Mouse (Mus musculus): ENCODE data around the gene Crtc3. TPM values are rescaled to one million over a fixed set of nuclear protein-coding genes. Genes with fewer than 3 reads are reported as not detected.
A peak's percentile ranks its signal among the peaks of the same experiment; 100 is the strongest.

Crtc3 gene
- polyA plus RNA-seq, 1 experiment, result 21.7 TPM

GRCm38 (mm10) chr7:80589054-80589746 lies 99.5 kb downstream of the Crtc3 start:
- H3K4me3 ChIP-seq (replicated peaks; ENCODE audit: insufficient read depth, low read depth, low read length), result no peak overlapping the region
- DNase-seq, result peak; percentile 79 to 84
- WGBS, result 10% methylated on average over 16 of the region's 16 CpGs
- no peaks in the 10 kb centered on the region for H3K27me3 ChIP-seq (ENCODE audit: control insufficient read depth, insufficient read depth, low read length)
- TF ChIP-seq POLR2A (IDR thresholded peaks at IDR 0.05; ENCODE audit: borderline replicate concordance, insufficient read depth, low read length) (no peak), CTCF (IDR thresholded peaks at IDR 0.05; ENCODE audit: borderline replicate concordance, insufficient read depth, low read depth, low read length) (no peak)
- H3K27ac ChIP-seq (ENCODE audit: insufficient read depth, low read length), result peak overlapping the region; percentile 45; the same call in 1 of the 2 replicates
- H3K4me1 ChIP-seq (ENCODE audit: control insufficient read depth, insufficient read depth, low read length), result peaks cover 40% of the 10 kb centered on the region

GRCm38 (mm10) chr7:80587684-80588083 lies 101.0 kb downstream of the Crtc3 start:
- no peaks in the 10 kb centered on the region for H3K27me3 ChIP-seq (ENCODE audit: control insufficient read depth, insufficient read depth, low read length)
- 11% methylated on average over 10 of the region's 10 CpGs for WGBS
- peak overlapping the region; percentile 53; the same call in 1 of the 2 replicates for H3K27ac ChIP-seq (ENCODE audit: insufficient read depth, low read length)

GRCm38 (mm10) chr7:80586681-80587660 lies 101.7 kb downstream of the Crtc3 start:
- Histone ChIP-seq H3K27ac (ENCODE audit: insufficient read depth, low read length) (peak overlapping the region; percentile 67; the same call in 1 of the 2 replicates), H3K27me3 (ENCODE audit: control insufficient read depth, insufficient read depth, low read length) (no peaks in the 10 kb centered on the region), H3K4me3 (replicated peaks; ENCODE audit: insufficient read depth, low read depth, low read length) (peak overlapping the region; percentile 19), H3K4me1 (ENCODE audit: control insufficient read depth, insufficient read depth, low read length) (peaks cover 43% of the 10 kb centered on the region)
- DNase-seq, result peak; percentile 49 to 65
- 8% methylated on average over 29 of the region's 29 CpGs for WGBS
- TF ChIP-seq POLR2A (IDR thresholded peaks at IDR 0.05; ENCODE audit: borderline replicate concordance, insufficient read depth, low read length), result no peak
- TF ChIP-seq CTCF (IDR thresholded peaks at IDR 0.05; ENCODE audit: borderline replicate concordance, insufficient read depth, low read depth, low read length), result no peak

More at GRCm38 (mm10) chr7:80587684-80588083, 101.0 kb downstream of the Crtc3 start:
- 0 out of 2 replicates have a peak, but pooled peaks have one; percentile 7 for TF ChIP-seq POLR2A (IDR thresholded peaks at IDR 0.05; ENCODE audit: borderline replicate concordance, insufficient read depth, low read length)
- no peak for TF ChIP-seq CTCF (IDR thresholded peaks at IDR 0.05; ENCODE audit: borderline replicate concordance, insufficient read depth, low read depth, low read length)
- DNase-seq, result peak; percentile 60 to 65
- peaks cover 43% of the 10 kb centered on the region for H3K4me1 ChIP-seq (ENCODE audit: control insufficient read depth, insufficient read depth, low read length)
- peak overlapping the region; percentile 7 for H3K4me3 ChIP-seq (replicated peaks; ENCODE audit: insufficient read depth, low read depth, low read length)

- DNase-seq, result peak in 1 of 2 experiments; percentile 43
- WGBS, result 23% methylated on average over 4 of the region's 4 CpGs
- H3K27me3 ChIP-seq (ENCODE audit: control insufficient read depth, insufficient read depth, low read length), result no peaks in the 10 kb centered on the region
- no peak for TF ChIP-seq CTCF (IDR thresholded peaks at IDR 0.05; ENCODE audit: borderline replicate concordance, insufficient read depth, low read depth, low read length)
- no peak for TF ChIP-seq POLR2A (IDR thresholded peaks at IDR 0.05; ENCODE audit: borderline replicate concordance, insufficient read depth, low read length)
- no peak overlapping the region for H3K4me3 ChIP-seq (replicated peaks; ENCODE audit: insufficient read depth, low read depth, low read length)
- H3K27ac ChIP-seq (ENCODE audit: insufficient read depth, low read length), result 0 out of 2 replicates have a peak overlapping the region, but pooled peaks have one; percentile 8
- H3K4me1 ChIP-seq (ENCODE audit: control insufficient read depth, insufficient read depth, low read length), result peaks cover 43% of the 10 kb centered on the region
These were observed 102.5 kb downstream of the Crtc3 start for GRCm38 (mm10) chr7:80586161-80586560.

GRCm38 (mm10) chr7:80585380-80585779 lies 103.3 kb downstream of the Crtc3 start:
- Histone ChIP-seq H3K27me3 (ENCODE audit: control insufficient read depth, insufficient read depth, low read length) (no peaks in the 10 kb centered on the region), H3K4me3 (replicated peaks; ENCODE audit: insufficient read depth, low read depth, low read length) (no peak overlapping the region), H3K4me1 (ENCODE audit: control insufficient read depth, insufficient read depth, low read length) (peaks cover 43% of the 10 kb centered on the region), H3K27ac (ENCODE audit: insufficient read depth, low read length) (no peak overlapping the region)
- WGBS, result 88% methylated on average over 9 of the region's 9 CpGs
- TF ChIP-seq CTCF (IDR thresholded peaks at IDR 0.05; ENCODE audit: borderline replicate concordance, insufficient read depth, low read depth, low read length), result no peak
- no peak for TF ChIP-seq POLR2A (IDR thresholded peaks at IDR 0.05; ENCODE audit: borderline replicate concordance, insufficient read depth, low read length)
- DNase-seq, result no peak

- Histone ChIP-seq H3K27ac (ENCODE audit: insufficient read depth, low read length) (no peak overlapping the region), H3K27me3 (ENCODE audit: control insufficient read depth, insufficient read depth, low read length) (no peaks in the 10 kb centered on the region), H3K4me1 (ENCODE audit: control insufficient read depth, insufficient read depth, low read length) (peaks cover 31% of the 10 kb centered on the region), H3K4me3 (replicated peaks; ENCODE audit: insufficient read depth, low read depth, low read length) (no peak overlapping the region)
- 26% methylated on average over 6 of the region's 6 CpGs for WGBS
- DNase-seq, result peak; percentile 61 to 64
- TF ChIP-seq CTCF (IDR thresholded peaks at IDR 0.05; ENCODE audit: borderline replicate concordance, insufficient read depth, low read depth, low read length) (peak; percentile 84), POLR2A (IDR thresholded peaks at IDR 0.05; ENCODE audit: borderline replicate concordance, insufficient read depth, low read length) (no peak)
These were observed 104.7 kb downstream of the Crtc3 start for GRCm38 (mm10) chr7:80583981-80584380.

- no peak for DNase-seq
- 79% methylated on average over 20 of the region's 20 CpGs for WGBS
- Histone ChIP-seq H3K4me3 (replicated peaks; ENCODE audit: insufficient read depth, low read depth, low read length) (no peak overlapping the region), H3K27ac (ENCODE audit: insufficient read depth, low read length) (no peak overlapping the region), H3K27me3 (ENCODE audit: control insufficient read depth, insufficient read depth, low read length) (no peaks in the 10 kb centered on the region), H3K4me1 (ENCODE audit: control insufficient read depth, insufficient read depth, low read length) (peaks cover 22% of the 10 kb centered on the region)
- TF ChIP-seq CTCF (IDR thresholded peaks at IDR 0.05; ENCODE audit: borderline replicate concordance, insufficient read depth, low read depth, low read length), result no peak
- no peak for TF ChIP-seq POLR2A (IDR thresholded peaks at IDR 0.05; ENCODE audit: borderline replicate concordance, insufficient read depth, low read length)
These were observed 105.7 kb downstream of the Crtc3 start for GRCm38 (mm10) chr7:80582821-80583451.

Data from cerebellum, adult 2 months (tissue).